In the genomic region with DNA sequence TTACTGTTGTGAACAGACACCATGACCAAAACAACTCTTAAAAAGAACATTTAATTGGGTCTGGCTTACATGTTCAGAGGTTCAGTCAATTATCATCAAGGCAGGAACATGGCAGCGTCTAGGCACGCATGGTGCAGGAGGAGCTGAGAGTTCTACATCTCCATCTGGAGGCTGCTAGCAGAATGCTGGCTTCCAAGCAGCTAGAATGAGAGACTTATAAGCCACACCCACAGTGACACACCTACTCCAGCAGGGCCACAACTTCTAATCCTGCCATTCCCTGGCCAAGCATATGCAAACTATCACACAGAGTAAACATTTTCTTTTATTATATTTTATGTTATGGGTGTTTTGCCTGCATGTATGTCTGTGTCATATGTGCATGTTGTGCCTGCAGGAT, we compare ENCODE assay signal across 15 mouse cellular contexts. TPM values are rescaled to one million over a fixed set of nuclear protein-coding genes. Genes with fewer than 3 reads are reported as not detected.
DNase-seq lines count a peak whose midpoint lies in the region; ATAC-seq and TF ChIP-seq lines count a peak whose summit lies in the region.
"Had no signal": no experiment of that assay in that cellular context is flagged by ENCODE, and none has a peak within 500 bp of the region (broad histone marks: within the 10 kb centered on the region; RNA-seq: fewer than 3 reads in every experiment).

No protein-coding gene starts in this region.

- H3K4me3 ChIP-seq in intestine, postnatal 0 days (ENCODE audit: low read depth, low read length), result no peak overlapping the region
- no peak overlapping the region for H3K4me3 ChIP-seq in intestine, embryonic 16.5 days (ENCODE audit: low read length)
- H3K4me3 ChIP-seq in MEL (ENCODE audit: control insufficient read depth in 1 of 2, insufficient read depth in 1 of 2, low read depth in 2 of 2, low read length in 2 of 2), result no peak overlapping the region
- H3K4me3 ChIP-seq in liver, embryonic 14.5 days (ENCODE audit: insufficient read depth in 1 of 2, low read depth in 2 of 2, low read length in 2 of 2), result no peak overlapping the region
- H3K4me3 ChIP-seq: hindbrain, embryonic 15.5 days; limb, embryonic 13.5 days; megakaryocyte, embryonic 14.5 days had no signal

- H3K9me3 ChIP-seq in intestine, postnatal 0 days (ENCODE audit: control insufficient read depth), result no peaks in the 10 kb centered on the region
- no peaks in the 10 kb centered on the region for H3K9me3 ChIP-seq in intestine, embryonic 16.5 days (ENCODE audit: control insufficient read depth, low read length)
- H3K9me3 ChIP-seq in MEL (replicated peaks; ENCODE audit: insufficient read depth, low read length), result no peaks in the 10 kb centered on the region
- H3K9me3 ChIP-seq in liver, embryonic 14.5 days (ENCODE audit: control insufficient read depth, low read length), result no peaks in the 10 kb centered on the region
- H3K9me3 ChIP-seq: hindbrain, embryonic 15.5 days; limb, embryonic 13.5 days; megakaryocyte, embryonic 14.5 days had no signal

- intact Hi-C loops in heart, postnatal 25 days (cut with DNase I), result no loop called here

- no peak for TF ChIP-seq POLR2A in MEL (IDR thresholded peaks at IDR 0.05; ENCODE audit: control insufficient read depth in 1 of 2, insufficient read depth in 1 of 2, low read depth in 1 of 2, low read length in 2 of 2, poor library complexity in 1 of 2)

- no peak overlapping the region for H3K9ac ChIP-seq in intestine, postnatal 0 days (ENCODE audit: low read depth, low read length)
- H3K9ac ChIP-seq in intestine, embryonic 16.5 days (ENCODE audit: low read depth, low read length), result no peak overlapping the region
- no peak overlapping the region for H3K9ac ChIP-seq in MEL (ENCODE audit: control insufficient read depth, low read depth, low read length, poor library complexity, severe bottlenecking)
- no peak overlapping the region for H3K9ac ChIP-seq in liver, embryonic 14.5 days (replicated peaks)
- H3K9ac ChIP-seq: hindbrain, embryonic 15.5 days; limb, embryonic 13.5 days had no signal

- H3K4me1 ChIP-seq in intestine, postnatal 0 days (replicated peaks; ENCODE audit: control insufficient read depth, insufficient read depth, low read length), result no peaks in the 10 kb centered on the region; the same call in 1 of the 2 replicates
- no peaks in the 10 kb centered on the region for H3K4me1 ChIP-seq in intestine, embryonic 16.5 days (ENCODE audit: control insufficient read depth, insufficient read depth, low read length)
- H3K4me1 ChIP-seq in MEL (ENCODE audit: control insufficient read depth in 1 of 2, insufficient read depth in 2 of 2, low read length in 2 of 2), result peaks cover 10 to 21% of the 10 kb centered on the region in 2 experiments
- H3K4me1 ChIP-seq in liver, embryonic 14.5 days (replicated peaks; ENCODE audit: control insufficient read depth in 2 of 2, insufficient read depth in 2 of 2, low read length in 1 of 2), result peaks cover 16 to 19% of the 10 kb centered on the region in 2 experiments
- H3K4me1 ChIP-seq: hindbrain, embryonic 15.5 days; limb, embryonic 13.5 days had no signal

- H3K36me3 ChIP-seq in intestine, postnatal 0 days (ENCODE audit: control insufficient read depth, insufficient read depth), result peaks cover 49% of the 10 kb centered on the region
- H3K36me3 ChIP-seq in intestine, embryonic 16.5 days (ENCODE audit: control insufficient read depth, insufficient read depth, low read length), result peaks cover 10% of the 10 kb centered on the region
- peaks cover 34 to 61% of the 10 kb centered on the region in 2 experiments for H3K36me3 ChIP-seq in MEL (ENCODE audit: control insufficient read depth in 1 of 2, insufficient read depth in 2 of 2, low read length in 2 of 2)
- H3K36me3 ChIP-seq in liver, embryonic 14.5 days (replicated peaks; ENCODE audit: control insufficient read depth, insufficient read depth, low read depth), result peaks cover 37% of the 10 kb centered on the region

- TF ChIP-seq CTCF in intestine, postnatal 0 days (IDR thresholded peaks at IDR 0.05; ENCODE audit: low read depth), result peak; percentile 61
- TF ChIP-seq CTCF in MEL (IDR thresholded peaks at IDR 0.05 in 2 of 3, conservative IDR thresholded peaks at IDR 0.05 in 1 of 3; ENCODE audit: control insufficient read depth in 1 of 3, insufficient read depth in 1 of 3, low read depth in 2 of 3, low read length in 3 of 3, poor library complexity in 1 of 3, severe bottlenecking in 1 of 3), result no peak; a peak in 1 of 6 replicates
- peak; percentile 49 for TF ChIP-seq CTCF in liver, embryonic 14.5 days (IDR thresholded peaks at IDR 0.05; ENCODE audit: low read depth)

- H3K27ac ChIP-seq in intestine, postnatal 0 days (ENCODE audit: low read depth, low read length), result no peak overlapping the region
- H3K27ac ChIP-seq in intestine, embryonic 16.5 days (ENCODE audit: low read length), result no peak overlapping the region
- H3K27ac ChIP-seq in MEL (ENCODE audit: control insufficient read depth, low read depth, low read length), result no peak overlapping the region
- H3K27ac ChIP-seq in liver, embryonic 14.5 days, result no peak overlapping the region
- H3K27ac ChIP-seq: hindbrain, embryonic 15.5 days; kidney, postnatal 0 days; limb, embryonic 13.5 days had no signal

- TF ChIP-seq EP300 in MEL (IDR thresholded peaks at IDR 0.05; ENCODE audit: low read depth in 1 of 2, low read length in 2 of 2), result no peak
- TF ChIP-seq EP300 in liver, embryonic 14.5 days (IDR thresholded peaks at IDR 0.05; ENCODE audit: low read depth), result no peak

- H3K4me2 ChIP-seq in intestine, postnatal 0 days (replicated peaks; ENCODE audit: low read depth), result no peak overlapping the region
- H3K4me2 ChIP-seq in intestine, embryonic 16.5 days (ENCODE audit: low read depth, low read length), result no peak overlapping the region
- H3K4me2 ChIP-seq in liver, embryonic 14.5 days (ENCODE audit: low read depth), result no peak overlapping the region
- H3K4me2 ChIP-seq: hindbrain, embryonic 15.5 days; limb, embryonic 13.5 days had no signal

- peak; percentile 49 for DNase-seq in 3T3-L1 (ENCODE audit: low read depth, low spot score)
- peak; percentile 58 for DNase-seq in MEL (ENCODE audit: low read depth, low spot score)
- no peak for DNase-seq in liver, embryonic 14.5 days (ENCODE audit: low read depth in 3 of 3, low spot score in 3 of 3)
- DNase-seq in spleen, adult 18-20 months, result no peak
- no peak for DNase-seq in frontal cortex, postnatal 36 days (ENCODE audit: low spot score in 2 of 2)
- no peak for DNase-seq in heart, postnatal 25 days (ENCODE audit: low spot score)
- DNase-seq: cerebellum, adult 8-10 months; right cerebral cortex, postnatal 14 days; thymus, postnatal 36 days had no signal

- no peak; the same call in 1 of the 2 replicates for ATAC-seq in intestine, postnatal 0 days
- no peak for ATAC-seq in intestine, embryonic 16.5 days
- ATAC-seq in liver, embryonic 14.5 days (ENCODE audit: insufficient read depth), result no peak

- WGBS in intestine, postnatal 0 days, result 63% methylated on average over 2 of the region's 2 CpGs
- 88% methylated on average over 2 of the region's 2 CpGs for WGBS in intestine, embryonic 16.5 days
- 69% methylated on average over 2 of the region's 2 CpGs for WGBS in liver, embryonic 14.5 days (ENCODE audit: insufficient replicate concordance)

- peaks cover 31% of the 10 kb centered on the region for H3K79me2 ChIP-seq in MEL (ENCODE audit: control insufficient read depth, insufficient read depth, low read length, poor library complexity)

- no peaks in the 10 kb centered on the region for H3K27me3 ChIP-seq in intestine, postnatal 0 days (replicated peaks; ENCODE audit: control insufficient read depth, insufficient read depth, low read length)
- H3K27me3 ChIP-seq in intestine, embryonic 16.5 days (replicated peaks; ENCODE audit: control insufficient read depth, insufficient read depth, low read length), result no peaks in the 10 kb centered on the region
- H3K27me3 ChIP-seq in MEL (ENCODE audit: control insufficient read depth in 1 of 2, insufficient read depth in 2 of 2, low read length in 2 of 2), result no peaks in the 10 kb centered on the region
- H3K27me3 ChIP-seq in liver, embryonic 14.5 days (ENCODE audit: control insufficient read depth, insufficient read depth, low read length), result no peaks in the 10 kb centered on the region
- H3K27me3 ChIP-seq: hindbrain, embryonic 15.5 days; limb, embryonic 13.5 days; megakaryocyte, embryonic 14.5 days had no signal

- no peak for TF ChIP-seq RAD21 in MEL (IDR thresholded peaks at IDR 0.05; ENCODE audit: low read depth, low read length)

TF ChIP-seq in MEL, 35 proteins besides CTCF, POLR2A, EP300 and RAD21:
- TF ChIP-seq SMC3 (IDR thresholded peaks at IDR 0.05; ENCODE audit: low read depth, low read length) (peak; percentile 11; the same call in 1 of the 2 replicates), BHLHE40 (IDR thresholded peaks at IDR 0.05; ENCODE audit: borderline replicate concordance, low read depth, low read length) (no peak)

RNA-seq across cellular contexts. Expression of gene Mia2, which starts 43.8 kb away (rescaled TPM):
- 131 and 137 TPM in 2 replicates for polyA plus RNA-seq in intestine, postnatal 0 days (2015; fragmentation: Nextera tagmentation; extraction: Ambion mirVana)
- 88.2 and 96.6 TPM in 2 replicates for polyA plus RNA-seq in intestine, embryonic 16.5 days (2015; fragmentation: Nextera tagmentation; extraction: Ambion mirVana)
- 103 and 134 TPM in 2 replicates for total RNA-seq in MEL (2012; rRNA removed)
- polyA plus RNA-seq in MEL (2012; ENCODE audit: insufficient read depth in 1 of 2, insufficient read length in 2 of 2, low read depth in 1 of 2, low replicate concordance in 2 of 2, missing spikeins in 1 of 2), result 100 to 1,000 TPM in 1 of 2 experiments, not detected in 1; 175 TPM
- polyA plus RNA-seq in liver, embryonic 14.5 days (2012; rRNA removed), result 26.9 and 31.7 TPM in 2 replicates
- 42.6 and 43.4 TPM in 2 replicates for polyA plus RNA-seq in liver, embryonic 14.5 days (2014; fragmentation: Nextera tagmentation; extraction: Ambion mirVana)
- 10 to 100 TPM; 86.1 to 96.0 TPM for total RNA-seq in heart, postnatal 25 days (2021)

Comparison
In these comparisons a context has a peak if more than half of its experiments do, and no peak if none do; other contexts are left out.
1. CTCF ChIP-seq: peak in intestine, postnatal 0 days (single experiment) and liver, embryonic 14.5 days (single experiment); none in MEL (0 of 3).
2. DNase-seq: peak in 3T3-L1 (single experiment) and MEL (single experiment); none in liver, embryonic 14.5 days (0 of 3), spleen, adult 18-20 months (0 of 2), frontal cortex, postnatal 36 days (0 of 2) and heart, postnatal 25 days (single experiment).